Comparison of ENCODE assay signal across 8 mouse cellular contexts in genomic region chr11:30186902-30187470, GRCm38 (mm10).
A peak's percentile ranks its signal among the peaks of the same experiment; 100 is the strongest.
DNase-seq lines count a peak whose midpoint lies in the region; ATAC-seq lines count a peak whose summit lies in the region.

No protein-coding gene starts in this region.

- WGBS in hindbrain, embryonic 15.5 days, result 72% methylated on average over 4 of the region's 4 CpGs
- 80% methylated on average over 4 of the region's 4 CpGs for WGBS in hindbrain, embryonic 13.5 days
- 75% methylated on average over 4 of the region's 4 CpGs for WGBS in liver, embryonic 11.5 days
- WGBS in stomach, embryonic 16.5 days, result 70% methylated on average over 4 of the region's 4 CpGs

- ATAC-seq in hindbrain, embryonic 15.5 days (ENCODE audit: low FRiP score, low read depth), result peak; percentile 28; the same call in 1 of the 2 replicates
- ATAC-seq in hindbrain, embryonic 13.5 days (ENCODE audit: low FRiP score), result no peak
- 0 out of 2 replicates have a peak, but pooled peaks have one; percentile 48 for ATAC-seq in liver, embryonic 11.5 days (replicated peaks; ENCODE audit: low FRiP score)
- peak; percentile 13; the same call in 1 of the 2 replicates for ATAC-seq in stomach, embryonic 16.5 days (ENCODE audit: insufficient read depth, low FRiP score)

- H3K9me3 ChIP-seq in hindbrain, embryonic 15.5 days, result no peaks in the 10 kb centered on the region
- no peaks in the 10 kb centered on the region for H3K9me3 ChIP-seq in hindbrain, embryonic 13.5 days
- no peaks in the 10 kb centered on the region for H3K9me3 ChIP-seq in liver, embryonic 11.5 days (ENCODE audit: control insufficient read depth, low read length)
- no peaks in the 10 kb centered on the region for H3K9me3 ChIP-seq in stomach, embryonic 16.5 days (replicated peaks; ENCODE audit: control insufficient read depth, low read length)

- H3K4me1 ChIP-seq in hindbrain, embryonic 15.5 days (replicated peaks), result peaks cover 10% of the 10 kb centered on the region
- H3K4me1 ChIP-seq in hindbrain, embryonic 13.5 days (replicated peaks), result peaks cover 5% of the 10 kb centered on the region
- H3K4me1 ChIP-seq in liver, embryonic 11.5 days (replicated peaks; ENCODE audit: control insufficient read depth, insufficient read depth, low read length), result peaks cover 15% of the 10 kb centered on the region
- H3K4me1 ChIP-seq in stomach, embryonic 16.5 days (ENCODE audit: control insufficient read depth, insufficient read depth, low read length), result peaks cover 22% of the 10 kb centered on the region

- H3K27me3 ChIP-seq in hindbrain, embryonic 15.5 days, result no peaks in the 10 kb centered on the region
- H3K27me3 ChIP-seq in hindbrain, embryonic 13.5 days, result no peaks in the 10 kb centered on the region
- no peaks in the 10 kb centered on the region for H3K27me3 ChIP-seq in liver, embryonic 11.5 days (replicated peaks; ENCODE audit: control insufficient read depth, insufficient read depth, low read length)
- no peaks in the 10 kb centered on the region for H3K27me3 ChIP-seq in stomach, embryonic 16.5 days (ENCODE audit: control insufficient read depth, insufficient read depth, low read length)

- no peak overlapping the region for H3K4me2 ChIP-seq in hindbrain, embryonic 15.5 days
- H3K4me2 ChIP-seq in hindbrain, embryonic 13.5 days, result no peak overlapping the region
- H3K4me2 ChIP-seq in liver, embryonic 11.5 days, result no peak overlapping the region
- no peak overlapping the region for H3K4me2 ChIP-seq in stomach, embryonic 16.5 days (ENCODE audit: low read depth, low read length)

- H3K9ac ChIP-seq in hindbrain, embryonic 15.5 days, result no peak overlapping the region
- H3K9ac ChIP-seq in hindbrain, embryonic 13.5 days, result no peak overlapping the region
- no peak overlapping the region for H3K9ac ChIP-seq in liver, embryonic 11.5 days (ENCODE audit: low read depth, low read length)
- H3K9ac ChIP-seq in stomach, embryonic 16.5 days (ENCODE audit: low read length), result no peak overlapping the region

- no peaks in the 10 kb centered on the region for H3K36me3 ChIP-seq in hindbrain, embryonic 15.5 days
- no peaks in the 10 kb centered on the region for H3K36me3 ChIP-seq in hindbrain, embryonic 13.5 days
- no peaks in the 10 kb centered on the region for H3K36me3 ChIP-seq in liver, embryonic 11.5 days (ENCODE audit: control insufficient read depth, insufficient read depth, low read length)
- no peaks in the 10 kb centered on the region for H3K36me3 ChIP-seq in stomach, embryonic 16.5 days (ENCODE audit: control insufficient read depth, insufficient read depth, low read length)

- no peak overlapping the region for H3K4me3 ChIP-seq in hindbrain, embryonic 15.5 days
- H3K4me3 ChIP-seq in hindbrain, embryonic 13.5 days, result no peak overlapping the region
- no peak overlapping the region for H3K4me3 ChIP-seq in liver, embryonic 11.5 days (ENCODE audit: low read depth, low read length)
- no peak overlapping the region for H3K4me3 ChIP-seq in stomach, embryonic 16.5 days (replicated peaks; ENCODE audit: low read length)

- peak; percentile 75 for DNase-seq in T-cell, adult 2 months (ENCODE audit: low spot score)
- DNase-seq in liver, embryonic 11.5 days (ENCODE audit: low spot score), result no peak
- DNase-seq in layer of hippocampus, adult 8-10 months (ENCODE audit: low spot score in 2 of 2), result no peak
- no peak for DNase-seq in urinary bladder, postnatal 10 days (ENCODE audit: low spot score)
- DNase-seq in frontal cortex, adult 2 months (ENCODE audit: extremely low spot score in 1 of 2, low spot score in 1 of 2), result no peak

- H3K27ac ChIP-seq in hindbrain, embryonic 15.5 days (replicated peaks), result no peak overlapping the region
- no peak overlapping the region for H3K27ac ChIP-seq in hindbrain, embryonic 13.5 days
- no peak overlapping the region for H3K27ac ChIP-seq in liver, embryonic 11.5 days (ENCODE audit: low read depth, low read length)
- 0 out of 2 replicates have a peak overlapping the region, but pooled peaks have one; percentile 29 for H3K27ac ChIP-seq in stomach, embryonic 16.5 days (ENCODE audit: low read length)
